Mouse (Mus musculus) midbrain, embryonic 13.5 days (tissue): Measurements from ENCODE around the gene Morc4. TPM values are rescaled to one million over a fixed set of nuclear protein-coding genes. Genes with fewer than 3 reads are reported as not detected.

Source experiments
- ATAC-seq: fragments of 200-750 bp; cut with Nextera tagmentation; 2 replicates; pipeline ENCODE4 v1.8.0; 2017; ENCODE audit warnings: mild to moderate bottlenecking, moderate TSS enrichment, moderate library complexity
- H3K27ac ChIP-seq: fragments of 300-500 bp; sonication (generic); 2 replicates; pipeline ENCODE4 v1.5.1; 2015; ENCODE audit warnings: inconsistent platforms, mild to moderate bottlenecking, moderate library complexity
- H3K27me3 ChIP-seq: fragments of 300-500 bp; sonication (generic); 2 replicates; pipeline ENCODE4 v1.6.1; 2015; ENCODE audit warnings: mild to moderate bottlenecking, inconsistent platforms
- H3K36me3 ChIP-seq: fragments of 300-500 bp; sonication (generic); 2 replicates; pipeline ENCODE4 v1.6.1; 2015; ENCODE audit warnings: mild to moderate bottlenecking, inconsistent platforms
- H3K4me1 ChIP-seq: fragments of 300-500 bp; sonication (generic); replicated peaks from 2 replicates; pipeline ENCODE4 v1.6.1; 2015; ENCODE audit warnings: inconsistent platforms
- H3K4me2 ChIP-seq: fragments of 300-500 bp; sonication (generic); replicated peaks from 2 replicates; pipeline ENCODE4 v1.6.1; 2015; ENCODE audit warnings: moderate library complexity, mild to moderate bottlenecking, inconsistent platforms
- H3K4me3 ChIP-seq: fragments of 300-500 bp; sonication (generic); replicated peaks from 2 replicates; pipeline ENCODE4 v1.5.1; 2015; ENCODE audit warnings: mild to moderate bottlenecking, inconsistent platforms
- H3K9ac ChIP-seq: fragments of 300-500 bp; sonication (generic); replicated peaks from 2 replicates; pipeline ENCODE4 v1.6.1; 2015; ENCODE audit warnings: mild to moderate bottlenecking, inconsistent platforms
- H3K9me3 ChIP-seq: fragments of 300-500 bp; sonication (generic); 2 replicates; pipeline ENCODE4 v1.6.1; 2016; ENCODE audit warnings: mild to moderate bottlenecking, inconsistent platforms
- WGBS: fragments of 180-500 bp; shearing (Covaris S2); methylation state at CpG from one replicate; pipeline ENCODE4 v1.1.7; 2015; 5-methylcytosine and 5-hydroxymethylcytosine counted together
- polyA plus RNA-seq: library from polyadenylated mRNA; unstranded; fragments of >200 nt; fragmentation: Nextera tagmentation; extraction: Ambion mirVana; gene quantifications from 2 replicates; pipeline ENCODE4 v1.2.1, GENCODE M21; 2015

The Morc4 gene
- polyA plus RNA-seq, 1 experiment from 2014 or later, result 3.8 TPM

- no peak overlapping the region for H3K9ac ChIP-seq
- H3K4me1 ChIP-seq, result no peaks in the 10 kb centered on the region
- no peak overlapping the region for H3K4me3 ChIP-seq
- WGBS, result 92% methylated on average over 6 of the region's 6 CpGs
- no peaks in the 10 kb centered on the region for H3K9me3 ChIP-seq
- H3K36me3 ChIP-seq, result no peaks in the 10 kb centered on the region
- H3K27ac ChIP-seq, result no peak overlapping the region
- H3K4me2 ChIP-seq, result no peak overlapping the region
- peaks cover 9% of the 10 kb centered on the region; the same call in 1 of the 2 replicates for H3K27me3 ChIP-seq
- ATAC-seq, result no peak
Measured at GRCm38 (mm10) chrX:139828363-139829092, 42.9 kb downstream of the Morc4 start.

DNA sequence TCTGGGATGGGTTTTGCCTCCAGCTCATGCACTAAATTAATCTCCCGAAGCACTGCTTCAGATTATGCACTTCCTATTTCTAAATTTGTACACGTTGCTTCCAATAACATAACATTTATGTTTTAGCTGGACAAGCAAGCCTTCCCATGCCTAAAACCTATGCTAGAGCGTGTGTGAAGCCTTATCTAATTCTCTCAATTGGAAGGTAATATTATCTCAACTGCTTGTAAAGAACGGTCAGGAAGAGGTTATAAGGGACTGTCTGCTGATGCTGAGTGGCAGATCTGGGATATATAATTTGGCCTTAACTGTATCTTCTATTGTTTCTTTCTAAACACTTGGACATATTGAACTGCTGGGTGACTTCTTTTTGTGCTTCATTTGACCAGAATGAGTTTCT lies 44.6 kb downstream of the Morc4 start:
- Histone ChIP-seq H3K36me3 (no peaks in the 10 kb centered on the region), H3K9ac (no peak overlapping the region), H3K4me2 (no peak overlapping the region), H3K27me3 (peaks cover 9% of the 10 kb centered on the region; the same call in 1 of the 2 replicates), H3K27ac (no peak overlapping the region), H3K4me3 (no peak overlapping the region), H3K4me1 (no peaks in the 10 kb centered on the region), H3K9me3 (no peaks in the 10 kb centered on the region)
- no peak for ATAC-seq
- WGBS, result 94% methylated on average over 4 of the region's 4 CpGs

GRCm38 (mm10) chrX:139825402-139825801 lies 46.1 kb downstream of the Morc4 start:
- no peaks in the 10 kb centered on the region for H3K9me3 ChIP-seq
- H3K4me3 ChIP-seq, result no peak overlapping the region
- no peak overlapping the region for H3K4me2 ChIP-seq
- 84% methylated on average over 1 of the region's 1 CpGs for WGBS
- H3K27me3 ChIP-seq, result peaks cover 9% of the 10 kb centered on the region; the same call in 1 of the 2 replicates
- ATAC-seq, result no peak
- H3K27ac ChIP-seq, result no peak overlapping the region
- H3K9ac ChIP-seq, result no peak overlapping the region
- H3K4me1 ChIP-seq, result no peaks in the 10 kb centered on the region
- H3K36me3 ChIP-seq, result no peaks in the 10 kb centered on the region

- Histone ChIP-seq H3K4me2 (no peak overlapping the region), H3K4me1 (no peaks in the 10 kb centered on the region), H3K4me3 (no peak overlapping the region), H3K27ac (no peak overlapping the region), H3K9me3 (no peaks in the 10 kb centered on the region), H3K9ac (no peak overlapping the region), H3K36me3 (no peaks in the 10 kb centered on the region), H3K27me3 (peaks cover 32% of the 10 kb centered on the region)
- WGBS, result 80% methylated on average over 5 of the region's 5 CpGs
- no peak for ATAC-seq
Measured at GRCm38 (mm10) chrX:139815201-139815600, 56.3 kb downstream of the Morc4 start.

DNA sequence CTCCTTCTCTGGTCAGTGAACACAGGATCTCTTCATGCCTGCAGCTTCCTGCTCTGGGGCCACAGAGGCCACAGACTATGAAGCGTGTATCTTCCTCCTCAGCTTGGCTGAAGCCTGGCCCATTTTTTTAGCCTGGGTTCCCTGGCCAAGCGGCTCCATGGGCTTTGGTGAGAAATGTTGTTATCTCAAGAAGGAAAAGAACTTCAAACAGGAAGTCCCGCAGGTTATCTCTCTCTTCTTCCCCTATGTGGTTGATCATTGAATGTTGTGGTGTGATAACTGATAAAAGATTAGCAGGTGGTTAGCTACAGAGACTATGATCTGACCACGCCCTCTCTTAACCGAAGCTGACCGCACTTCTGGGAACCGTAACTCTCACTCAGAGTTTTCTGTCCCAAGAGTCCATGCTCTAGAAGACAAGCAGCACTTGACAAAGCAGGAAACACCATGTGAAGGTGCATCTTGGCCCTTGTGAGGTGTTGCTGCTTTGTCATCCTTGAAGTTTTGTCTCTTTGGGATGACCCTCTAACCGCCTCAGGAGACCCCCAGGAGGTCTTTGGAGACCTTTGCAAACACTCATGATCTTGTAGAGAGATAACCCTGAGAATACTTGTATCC lies 57.4 kb downstream of the Morc4 start:
- Histone ChIP-seq H3K9ac (no peak overlapping the region), H3K4me3 (no peak overlapping the region), H3K9me3 (no peaks in the 10 kb centered on the region), H3K27me3 (peaks cover 38% of the 10 kb centered on the region), H3K36me3 (no peaks in the 10 kb centered on the region), H3K27ac (no peak overlapping the region), H3K4me2 (no peak overlapping the region), H3K4me1 (no peaks in the 10 kb centered on the region)
- WGBS, result 89% methylated on average over 8 of the region's 8 CpGs
- no peak for ATAC-seq

DNA sequence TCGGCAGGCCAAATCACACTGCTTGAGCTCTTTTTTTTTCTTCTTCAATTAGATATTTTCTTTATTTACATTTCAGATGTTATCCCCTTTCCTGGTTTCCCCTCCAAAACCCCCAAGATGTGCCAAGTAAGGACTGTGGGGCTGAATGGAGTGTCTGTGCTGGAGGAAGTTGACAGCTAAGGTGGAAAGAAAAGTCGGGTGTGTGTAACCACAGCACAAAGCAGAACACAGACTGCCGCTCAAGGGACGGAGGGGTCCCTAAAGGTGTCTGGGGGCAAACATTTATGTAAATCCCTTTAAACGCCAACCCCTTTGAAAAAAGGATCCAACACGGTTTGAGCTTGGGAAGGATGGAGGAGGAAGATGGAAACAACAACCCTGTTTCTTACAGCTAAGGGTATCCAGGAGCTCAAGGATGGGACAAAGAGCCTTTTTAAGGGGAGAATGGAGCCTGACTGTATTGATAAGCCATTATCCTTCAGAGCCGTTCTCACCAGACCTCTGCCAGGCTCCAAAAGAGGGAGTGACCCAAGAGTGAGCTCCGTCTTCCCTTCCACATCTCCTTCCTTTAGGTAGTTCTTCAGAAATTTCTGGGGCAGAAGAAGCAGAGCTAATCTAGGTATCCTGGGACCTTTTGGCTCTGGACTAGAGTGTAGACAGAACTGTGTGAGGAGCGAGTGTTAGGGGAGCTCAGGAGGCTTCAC lies 58.0 kb downstream of the Morc4 start:
- WGBS, result 71% methylated on average over 9 of the region's 9 CpGs
- Histone ChIP-seq H3K4me3 (no peak overlapping the region), H3K27me3 (peaks cover 44% of the 10 kb centered on the region)

GRCm38 (mm10) chrX:139812636-139813298 lies 58.7 kb downstream of the Morc4 start:
- 0 out of 2 replicates have a peak, but pooled peaks cover 4% of the 10 kb centered on the region for H3K4me1 ChIP-seq
- no peak overlapping the region for H3K9ac ChIP-seq
- no peaks in the 10 kb centered on the region for H3K9me3 ChIP-seq
- no peak overlapping the region for H3K27ac ChIP-seq
- 75% methylated on average over 3 of the region's 3 CpGs for WGBS
- no peak for ATAC-seq
- peaks cover 44% of the 10 kb centered on the region for H3K27me3 ChIP-seq
- H3K36me3 ChIP-seq, result no peaks in the 10 kb centered on the region
- no peak overlapping the region for H3K4me3 ChIP-seq
- H3K4me2 ChIP-seq, result no peak overlapping the region

More for the DNA sequence above, 58.0 kb downstream of the Morc4 start:
- Histone ChIP-seq H3K9ac (no peak overlapping the region), H3K36me3 (no peaks in the 10 kb centered on the region), H3K9me3 (no peaks in the 10 kb centered on the region), H3K27ac (no peak overlapping the region), H3K4me1 (no peaks in the 10 kb centered on the region), H3K4me2 (no peak overlapping the region)
- no peak for ATAC-seq

- Histone ChIP-seq H3K27ac (no peak overlapping the region), H3K36me3 (no peaks in the 10 kb centered on the region), H3K4me3 (no peak overlapping the region), H3K4me1 (0 out of 2 replicates have a peak, but pooled peaks cover 4% of the 10 kb centered on the region), H3K27me3 (peaks cover 27% of the 10 kb centered on the region; the same call in 1 of the 2 replicates), H3K4me2 (no peak overlapping the region), H3K9me3 (no peaks in the 10 kb centered on the region), H3K9ac (no peak overlapping the region)
- ATAC-seq, result no peak
- 85% methylated on average over 10 of the region's 10 CpGs for WGBS
Measured at GRCm38 (mm10) chrX:139808501-139808900, 63.0 kb downstream of the Morc4 start.

DNA sequence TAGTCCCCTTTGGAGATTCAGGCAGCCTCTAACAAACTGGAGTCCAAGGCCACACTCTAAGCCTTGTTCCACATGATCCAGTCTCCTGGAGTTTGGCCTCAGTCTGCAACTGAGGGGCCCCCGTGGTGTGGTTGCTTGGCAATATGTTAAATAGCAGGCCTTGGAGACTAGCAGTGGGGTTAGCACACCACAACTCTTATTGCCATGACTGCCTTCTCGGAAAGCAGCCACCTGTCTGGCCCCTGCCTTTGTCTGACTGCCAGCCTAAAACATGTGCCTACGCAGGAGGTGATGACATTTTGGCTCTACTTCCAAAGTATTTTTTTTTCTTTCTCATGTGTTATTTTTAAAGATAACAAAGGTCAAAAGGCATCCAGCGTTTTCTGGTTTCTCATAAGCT lies 63.4 kb downstream of the Morc4 start:
- peaks cover 24% of the 10 kb centered on the region; the same call in 1 of the 2 replicates for H3K27me3 ChIP-seq
- WGBS, result 47% methylated on average over 4 of the region's 4 CpGs
- no peak overlapping the region for H3K27ac ChIP-seq
- H3K4me3 ChIP-seq, result no peak overlapping the region
- H3K4me2 ChIP-seq, result no peak overlapping the region
- no peak overlapping the region for H3K9ac ChIP-seq
- no peaks in the 10 kb centered on the region for H3K36me3 ChIP-seq
- no peaks in the 10 kb centered on the region for H3K9me3 ChIP-seq
- 0 out of 2 replicates have a peak, but pooled peaks have one; percentile 30 for ATAC-seq
- H3K4me1 ChIP-seq, result 0 out of 2 replicates have a peak, but pooled peaks cover 4% of the 10 kb centered on the region

DNA sequence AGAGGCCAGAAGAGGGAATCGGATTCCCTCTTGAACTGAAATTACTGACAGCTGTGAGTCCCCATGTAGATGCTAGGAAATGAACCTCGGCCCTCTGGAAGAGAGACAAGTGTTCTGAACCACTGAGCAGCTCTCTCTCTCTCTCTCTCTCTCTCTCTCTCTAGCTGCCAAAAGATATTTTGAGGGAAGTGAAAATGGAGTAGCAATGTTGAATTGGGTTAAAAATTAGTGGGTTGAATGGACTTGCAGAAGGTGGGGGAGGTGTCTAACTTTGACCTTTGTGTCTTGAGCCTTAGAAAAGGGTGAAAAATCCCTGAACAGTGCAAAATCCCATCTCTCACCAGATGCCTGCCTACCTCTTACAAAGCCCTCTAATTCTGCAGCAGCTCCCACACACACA lies 64.1 kb downstream of the Morc4 start:
- no peak overlapping the region for H3K4me3 ChIP-seq
- no peak overlapping the region for H3K27ac ChIP-seq
- H3K4me1 ChIP-seq, result 0 out of 2 replicates have a peak, but pooled peaks cover 4% of the 10 kb centered on the region
- 77% methylated on average over 2 of the region's 2 CpGs for WGBS
- no peaks in the 10 kb centered on the region for H3K36me3 ChIP-seq
- no peaks in the 10 kb centered on the region for H3K9me3 ChIP-seq
- H3K4me2 ChIP-seq, result no peak overlapping the region
- peaks cover 20% of the 10 kb centered on the region; the same call in 1 of the 2 replicates for H3K27me3 ChIP-seq
- H3K9ac ChIP-seq, result no peak overlapping the region
- ATAC-seq, result no peak

DNA sequence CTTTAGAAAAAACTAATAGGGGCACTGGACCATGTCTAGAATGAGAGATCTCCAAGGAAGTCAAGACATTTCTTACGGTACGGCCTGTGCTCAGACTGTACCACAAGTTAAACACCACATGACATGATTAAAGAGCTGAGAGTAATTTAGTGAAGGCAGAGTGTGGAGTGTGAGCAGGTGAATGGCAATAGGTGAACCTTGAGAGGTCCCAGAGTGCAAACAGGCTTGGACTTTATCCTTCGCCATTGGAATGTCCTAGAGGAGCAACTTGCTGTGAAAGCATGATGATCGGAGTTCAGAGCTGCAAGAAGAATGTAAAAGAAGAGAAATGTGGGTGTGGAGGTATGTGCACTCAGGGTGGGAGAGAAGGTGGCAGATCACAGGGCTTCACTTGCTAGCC lies 65.6 kb downstream of the Morc4 start:
- Histone ChIP-seq H3K4me1 (0 out of 2 replicates have a peak, but pooled peaks cover 4% of the 10 kb centered on the region), H3K4me2 (no peak overlapping the region), H3K27ac (no peak overlapping the region), H3K9me3 (no peaks in the 10 kb centered on the region), H3K27me3 (peaks cover 32% of the 10 kb centered on the region), H3K4me3 (no peak overlapping the region), H3K36me3 (no peaks in the 10 kb centered on the region), H3K9ac (no peak overlapping the region)
- 96% methylated on average over 4 of the region's 4 CpGs for WGBS
- ATAC-seq, result no peak
